Mouse (Mus musculus): ENCODE measurements around the gene Gzme.

GRCm38 (mm10) chr14:56162109-56162508 lies 41.7 kb upstream of the Gzme start:
- TF ChIP-seq CTCF (IDR thresholded peaks at IDR 0.05; ENCODE audit: low read depth, low read length) (no peak), POLR2A (IDR thresholded peaks at IDR 0.05; ENCODE audit: borderline replicate concordance, low read depth, low read length) (no peak)
